Mouse (Mus musculus): ENCODE results near the gene Gm6685.
"Not testable (repeated sequence)": the region's sequence is repeated elsewhere in the genome, so short reads cannot be mapped to it uniquely, and the experiment has no call there.

Gm6685 gene

GRCm38 (mm10) chr11:28339224-28340150, at the start of gene Gm6685:
Gm6685 (minus strand) TSS chr11:28339867.
- DNase-seq, result not testable (repeated sequence)

GRCm38 (mm10) chr11:28375891-28376290, 36.2 kb upstream of the Gm6685 start:
- DNase-seq, result no peak

- no peak for DNase-seq
These were observed 35.0 kb upstream of the Gm6685 start for GRCm38 (mm10) chr11:28374636-28375035.

- DNase-seq, result not testable (repeated sequence)
These were observed 31.7 kb upstream of the Gm6685 start for GRCm38 (mm10) chr11:28371381-28371780.

GRCm38 (mm10) chr11:28365929-28366244, 26.2 kb upstream of the Gm6685 start:
- DNase-seq, result no peak

DNA sequence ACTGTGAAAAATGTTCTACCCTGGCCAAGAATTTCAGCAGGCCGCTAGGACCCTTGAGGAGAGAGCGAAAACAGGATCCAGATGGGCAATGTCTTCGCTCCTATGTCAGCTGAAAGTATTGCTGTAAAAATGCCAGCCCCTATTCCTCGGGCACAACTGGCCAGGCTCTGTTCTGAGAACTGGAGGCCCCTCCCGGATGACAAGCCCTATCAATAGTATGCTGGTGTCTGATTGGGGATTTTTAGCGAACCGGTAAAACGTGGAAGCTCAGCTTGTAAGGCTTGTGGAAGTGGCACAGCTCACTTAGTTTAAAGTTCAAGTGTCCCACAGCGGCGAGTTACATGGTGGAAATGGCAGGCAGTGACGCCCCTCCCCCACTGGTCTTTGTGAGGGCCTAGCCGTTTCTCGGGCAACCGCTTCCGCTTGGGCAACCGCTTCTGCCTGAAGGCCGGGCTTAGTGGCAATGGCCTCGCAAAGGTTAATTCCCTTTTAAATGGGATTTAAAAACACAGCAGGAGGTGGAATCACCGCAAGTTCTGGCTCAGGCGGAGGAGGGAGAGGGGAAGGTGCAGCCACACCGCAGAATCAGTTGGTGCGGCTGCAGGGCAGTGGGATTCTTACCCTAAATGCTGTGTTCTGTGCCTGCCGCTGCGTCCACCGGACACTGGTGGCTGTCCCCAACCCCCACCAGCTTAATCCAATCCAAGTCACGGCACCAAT, 25.7 kb upstream of the Gm6685 start:
- DNase-seq, result peak; percentile 75

GRCm38 (mm10) chr11:28343465-28343864, 3.8 kb upstream of the Gm6685 start:
- no peak for DNase-seq

DNA sequence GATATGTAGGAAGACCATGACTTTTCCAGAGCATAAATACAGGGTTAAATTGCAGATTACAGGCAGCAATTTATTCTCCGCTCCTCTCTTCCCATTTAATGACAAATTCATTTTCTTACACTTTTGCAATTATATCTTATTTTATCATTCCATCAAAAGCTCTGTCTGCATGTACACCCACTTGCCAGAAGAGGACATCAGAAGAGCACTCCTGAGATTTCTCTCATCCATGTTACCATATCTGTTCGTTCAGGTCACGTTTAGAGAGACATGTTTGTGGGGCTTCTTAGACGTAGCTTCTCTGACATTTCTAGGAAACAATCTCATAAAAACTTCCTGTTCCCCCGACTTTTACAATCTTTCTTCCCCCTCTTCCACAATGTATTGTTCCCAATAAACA, 2.2 kb upstream of the Gm6685 start:
- no peak for DNase-seq

GRCm38 (mm10) chr11:28327878-28328277, 11.8 kb downstream of the Gm6685 start:
- DNase-seq, result no peak

- no peak for DNase-seq
These were observed 26.3 kb downstream of the Gm6685 start for GRCm38 (mm10) chr11:28313396-28313795.

- DNase-seq, result no peak
These were observed 31.9 kb downstream of the Gm6685 start for GRCm38 (mm10) chr11:28307723-28308122.

DNA sequence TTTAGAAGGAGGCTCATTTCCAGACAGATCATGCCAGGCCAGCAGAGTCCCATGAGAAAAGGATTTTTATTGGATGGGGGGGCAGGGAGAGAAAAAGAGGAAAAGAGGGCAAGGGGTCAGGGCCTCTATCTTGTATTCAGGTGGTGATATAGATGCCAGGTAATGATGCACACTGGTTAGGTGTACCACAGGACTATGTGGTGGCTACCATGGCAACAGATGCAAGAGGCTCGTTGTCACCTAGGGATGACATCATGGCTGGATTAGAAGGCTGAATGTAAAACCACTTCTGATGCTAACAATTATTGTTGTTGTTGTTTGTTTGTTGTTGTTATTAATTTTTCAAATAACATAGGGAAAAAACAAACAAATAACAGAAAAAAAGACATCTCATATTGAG, 49.2 kb downstream of the Gm6685 start:
- no peak for DNase-seq
